Mouse (Mus musculus) embryonic fibroblast, embryonic 13.5 days (primary cell): ENCODE results near the gene AU018091.
"Not testable (repeated sequence)": the region's sequence is repeated elsewhere in the genome, so short reads cannot be mapped to it uniquely, and the experiment has no call there.

Experiments used
- CTCF ChIP-seq: IDR thresholded peaks from 2 replicates; pipeline ENCODE4 v1.5.1; 2011; ENCODE audit warnings: mild to moderate bottlenecking, control low read depth, low read length, moderate library complexity, borderline replicate concordance; ENCODE audit not compliant: insufficient read depth
- POLR2A ChIP-seq: IDR thresholded peaks from 2 replicates; pipeline ENCODE4 v1.6.1; 2011; ENCODE audit warnings: low read depth, mild to moderate bottlenecking, control low read depth, low read length, moderate library complexity

GRCm38 (mm10) chr7:3186726-3187125 lies 17.7 kb upstream of the AU018091 start:
- TF ChIP-seq CTCF, POLR2A: not testable (repeated sequence)
